Mouse (Mus musculus): ENCODE measurements at regions not wholly inside any gene's neighbourhood (a gene's known extent, or its start where the extent isn't known, plus 50 kb on each side); places are given as distances from the start of the nearest gene placed in this dataset.

GRCm38 (mm10) chr17:88174242-88174679, 109.2 kb upstream of the Fbxo11 start:
- DNase-seq = no peak

- DNase-seq = no peak
These were observed 111.0 kb upstream of the Fbxo11 start for GRCm38 (mm10) chr17:88175951-88176623.

GRCm38 (mm10) chr17:88190735-88191134, 125.6 kb upstream of the Fbxo11 start:
- DNase-seq = no peak

- no peak for DNase-seq
These were observed 126.4 kb upstream of the Fbxo11 start for GRCm38 (mm10) chr17:88191444-88191843.

- DNase-seq = no peak
These were observed 127.1 kb upstream of the Fbxo11 start for GRCm38 (mm10) chr17:88191930-88192807.

- DNase-seq = no peak
These were observed 129.6 kb upstream of the Fbxo11 start for GRCm38 (mm10) chr17:88194693-88195092.

- no peak for DNase-seq
These were observed 130.2 kb upstream of the Fbxo11 start for GRCm38 (mm10) chr17:88195303-88195702.

- DNase-seq = no peak
These were observed 130.8 kb upstream of the Fbxo11 start for GRCm38 (mm10) chr17:88195893-88196292.

GRCm38 (mm10) chr17:88196322-88196721, 131.2 kb upstream of the Fbxo11 start:
- DNase-seq = no peak

- DNase-seq = no peak
These were observed 132.3 kb upstream of the Fbxo11 start for GRCm38 (mm10) chr17:88197381-88197780.

GRCm38 (mm10) chr17:88201249-88201970, 136.3 kb upstream of the Fbxo11 start:
- no peak for DNase-seq

GRCm38 (mm10) chr17:88202214-88202613, 137.1 kb upstream of the Fbxo11 start:
- no peak for DNase-seq

- DNase-seq = no peak
These were observed 144.5 kb upstream of the Fbxo11 start for GRCm38 (mm10) chr17:88209565-88209964.

GRCm38 (mm10) chr17:88212121-88212520, 147.0 kb upstream of the Fbxo11 start:
- no peak for DNase-seq

- no peak for DNase-seq
These were observed 149.7 kb upstream of the Fbxo11 start for GRCm38 (mm10) chr17:88214746-88215145.

GRCm38 (mm10) chr17:88222379-88222955, 157.4 kb upstream of the Fbxo11 start:
- no peak for DNase-seq

GRCm38 (mm10) chr17:88240476-88240875, 175.4 kb upstream of the Fbxo11 start:
- no peak for DNase-seq

- DNase-seq = no peak
These were observed 183.5 kb upstream of the Fbxo11 start for GRCm38 (mm10) chr17:88248625-88249024.

GRCm38 (mm10) chr17:88251949-88252521, 186.9 kb upstream of the Fbxo11 start:
- DNase-seq = peak; percentile 63

GRCm38 (mm10) chr17:88255744-88256598, 184.5 kb upstream of the Foxn2 start:
- DNase-seq = peak; percentile 84

Measured in cerebellum, adult 9-10 months (tissue).